Mouse (Mus musculus) cortical plate, adult 2 months (tissue): Measurements from ENCODE around the gene Hoxa1.

Experiments used
- CTCF ChIP-seq: fragments of 200-500 bp; IDR thresholded peaks from 2 replicates; pipeline ENCODE4 v1.5.1; 2011; ENCODE audit warnings: mild to moderate bottlenecking, control low read depth, low read length; ENCODE audit not compliant: insufficient read depth; ENCODE audit errors: extremely low read depth
- POLR2A ChIP-seq: fragments of 200-500 bp; IDR thresholded peaks from 2 replicates; pipeline ENCODE4 v1.6.1; 2011; ENCODE audit warnings: mild to moderate bottlenecking, low read length, control low read depth; ENCODE audit not compliant: insufficient read depth; ENCODE audit errors: extremely low read depth

DNA sequence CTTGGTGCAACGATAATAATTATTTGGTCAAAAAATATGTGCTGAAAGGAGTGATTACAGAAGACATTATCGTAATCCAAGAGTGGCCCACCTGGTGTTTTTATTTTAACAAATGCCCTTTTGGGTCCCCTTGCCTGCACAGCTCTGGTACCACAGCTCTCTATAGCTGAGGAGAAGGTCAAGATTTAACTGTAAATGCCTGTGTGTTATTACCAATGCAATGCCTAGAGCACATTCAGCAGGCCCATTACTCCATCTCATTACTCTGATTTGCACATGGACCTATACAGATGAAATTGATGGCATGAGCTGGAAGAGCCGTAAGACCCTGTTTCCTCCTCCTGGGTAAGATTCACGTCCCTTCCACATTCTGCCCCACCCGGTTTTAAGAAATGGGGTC is 19.0 kb downstream of the Hoxa1 start:
- TF ChIP-seq CTCF (no peak), POLR2A (no peak)
